Mouse (Mus musculus) adrenal gland, postnatal 10 days (tissue): ENCODE data around the gene Lag3. TPM values are rescaled to one million over a fixed set of nuclear protein-coding genes. Genes with fewer than 3 reads are reported as not detected.
A peak's percentile ranks its signal among the peaks of the same experiment; 100 is the strongest.

Experiments used
- DNase-seq: peaks from one replicate; pipeline ENCODE4 v3.0.0; 2021; ENCODE audit warnings: mixed read lengths
- total RNA-seq, 2 experiments: library from RNA; stranded (reverse); gene quantifications; 2 replicates each; pipeline ENCODE4 v1.2.3; 2021

Lag3 gene
- total RNA-seq, 2 experiments from 2014 or later: 1.4 to 1.8 TPM

- no peak for DNase-seq
These were observed 52.8 kb downstream of the Lag3 start for GRCm38 (mm10) chr6:124858561-124859318.

GRCm38 (mm10) chr6:124857840-124858530 is 53.5 kb downstream of the Lag3 start:
- DNase-seq: no peak

GRCm38 (mm10) chr6:124856916-124857839 is 54.3 kb downstream of the Lag3 start, which contains the start of gene P3h3:
Gene P3h3, minus strand, starts transcription at chr6:124857752.
- DNase-seq: peak; percentile 87

- DNase-seq: no peak
These were observed 55.2 kb downstream of the Lag3 start for GRCm38 (mm10) chr6:124856321-124856720.

- DNase-seq: no peak
These were observed 56.9 kb downstream of the Lag3 start for GRCm38 (mm10) chr6:124854647-124855046.

Other genes with a start within 250 kb of the Lag3 start
- gene Lpcat3, start 248.7 kb downstream of the Lag3 start, total RNA-seq: 10 to 100 TPM; 80.8 to 85.7 TPM
- gene Emg1, start 199.5 kb downstream of the Lag3 start, total RNA-seq: 10 to 100 TPM; 85.5 to 94.1 TPM
- 100 to 1,000 TPM; 452 to 487 TPM for gene Phb2, start 199.4 kb downstream of the Lag3 start, total RNA-seq
- 10 to 100 TPM; 13.0 to 13.5 TPM for gene Ptpn6, start 173.0 kb downstream of the Lag3 start, total RNA-seq
- gene Grcc10, start 170.3 kb downstream of the Lag3 start, total RNA-seq: 100 to 1,000 TPM; 321 to 324 TPM
- gene Gm45234, start 155.7 kb downstream of the Lag3 start, total RNA-seq: 1 to 10 TPM in 1 of 2 experiments, not detected in 1; 1.1 TPM
- gene Atn1, start 155.2 kb downstream of the Lag3 start, total RNA-seq: 10 to 100 TPM; 64.0 to 71.5 TPM
- 10 to 100 TPM; 13.0 to 21.0 TPM for gene Eno2, start 142.0 kb downstream of the Lag3 start, total RNA-seq
- under 1 TPM in 1 of 2 experiments, not detected in 1; 0.72 TPM for gene Lrrc23, start 132.0 kb downstream of the Lag3 start, total RNA-seq
- gene Spsb2, start 103.0 kb downstream of the Lag3 start, total RNA-seq: 10 to 100 TPM; 11.7 to 15.2 TPM
- gene Tpi1, start 97.4 kb downstream of the Lag3 start, total RNA-seq: 100 to 1,000 TPM; 504 to 601 TPM
- 100 to 1,000 TPM in 1 of 2 experiments, 10 to 100 TPM in 1; 89.2 to 111 TPM for gene Usp5, start 82.2 kb downstream of the Lag3 start, total RNA-seq
- gene Cdca3, start 82.2 kb downstream of the Lag3 start, total RNA-seq: 10 to 100 TPM; 26.3 to 28.8 TPM
- 1 to 10 TPM; 7.5 to 9.7 TPM for gene Gnb3, start 71.4 kb downstream of the Lag3 start, total RNA-seq
- 10 to 100 TPM; 26.6 to 29.6 TPM for gene P3h3, start 54.0 kb downstream of the Lag3 start, total RNA-seq
- gene Gpr162, start 47.7 kb downstream of the Lag3 start, total RNA-seq: 1 to 10 TPM; 3.5 to 5.2 TPM
- gene Cd4, start 23.5 kb downstream of the Lag3 start, total RNA-seq: 1 to 10 TPM; 3.8 to 4.0 TPM
- gene Ptms, start 8.4 kb upstream of the Lag3 start, total RNA-seq: 100 to 1,000 TPM; 824 to 887 TPM
- gene Mlf2, start 19.7 kb upstream of the Lag3 start, total RNA-seq: 100 to 1,000 TPM; 271 to 288 TPM
- 100 to 1,000 TPM; 122 to 129 TPM for gene Cops7a, start 53.8 kb upstream of the Lag3 start, total RNA-seq
- 1 to 10 TPM; 3.8 to 5.6 TPM for gene Pianp, start 85.0 kb upstream of the Lag3 start, total RNA-seq
- gene Zfp384, start 97.4 kb upstream of the Lag3 start, total RNA-seq: 10 to 100 TPM; 43.3 to 52.6 TPM
- gene Ing4, start 128.1 kb upstream of the Lag3 start, total RNA-seq: 10 to 100 TPM; 72.5 to 83.1 TPM
- gene Acrbp, start 138.0 kb upstream of the Lag3 start, total RNA-seq: 1 to 10 TPM; 4.6 to 7.5 TPM
- gene Lpar5, start 156.2 kb upstream of the Lag3 start, total RNA-seq: 1 to 10 TPM in 1 of 2 experiments, under 1 TPM in 1; 0.90 to 1.4 TPM
- 100 to 1,000 TPM; 156 to 198 TPM for gene Chd4, start 184.3 kb upstream of the Lag3 start, total RNA-seq
- 10 to 100 TPM; 36.7 to 42.2 TPM for gene Nop2, start 220.2 kb upstream of the Lag3 start, total RNA-seq
- gene Iffo1, start 233.5 kb upstream of the Lag3 start, total RNA-seq: 10 to 100 TPM; 16.7 to 30.1 TPM